Mouse (Mus musculus) kidney, postnatal 0 days (tissue): ENCODE measurements around the gene Gm20388. TPM values are rescaled to one million over a fixed set of nuclear protein-coding genes. Genes with fewer than 3 reads are reported as not detected.

Source experiments
- ATAC-seq: fragments of 200-750 bp; cut with Nextera tagmentation; replicated peaks from 2 replicates; pipeline ENCODE4 v1.8.0; 2017; ENCODE audit warnings: low read depth, moderate number of reproducible peaks, moderate TSS enrichment, moderate library complexity; ENCODE audit not compliant: low FRiP score
- DNase-seq: peaks from one replicate; pipeline ENCODE4 v3.0.0-alpha.2; 2016; ENCODE audit warnings: low spot score
- H3K27ac ChIP-seq: fragments of 300-500 bp; sonication (generic); 2 replicates; pipeline ENCODE4 v1.5.1; 2014; ENCODE audit warnings: mild to moderate bottlenecking
- H3K27me3 ChIP-seq: fragments of 300-500 bp; sonication (generic); 2 replicates; pipeline ENCODE4 v1.6.1; 2014; ENCODE audit warnings: low read length, mixed read lengths; ENCODE audit not compliant: insufficient read depth
- H3K36me3 ChIP-seq: fragments of 300-500 bp; sonication (generic); 2 replicates; pipeline ENCODE4 v1.6.1; 2014; ENCODE audit warnings: low read length, mixed read lengths; ENCODE audit not compliant: insufficient read depth
- H3K4me1 ChIP-seq: fragments of 300-500 bp; sonication (generic); replicated peaks from 2 replicates; pipeline ENCODE4 v1.6.1; 2014; ENCODE audit warnings: antibody characterized with exemption, low read length, mixed read lengths; ENCODE audit not compliant: insufficient read depth
- H3K4me2 ChIP-seq: fragments of 300-500 bp; sonication (generic); 2 replicates; pipeline ENCODE4 v1.6.1; 2014; ENCODE audit warnings: mild to moderate bottlenecking, low read length, moderate library complexity, mixed read lengths
- H3K4me3 ChIP-seq: fragments of 300-500 bp; sonication (generic); replicated peaks from 2 replicates; pipeline ENCODE4 v1.5.1; 2014; ENCODE audit warnings: low read depth, low read length
- H3K9ac ChIP-seq: fragments of 300-500 bp; sonication (generic); 2 replicates; pipeline ENCODE4 v1.6.1; 2014; ENCODE audit warnings: low read depth, low read length
- H3K9me3 ChIP-seq: fragments of 300-500 bp; sonication (generic); replicated peaks from 2 replicates; pipeline ENCODE4 v1.6.1; 2016; ENCODE audit warnings: low read length, inconsistent platforms, mixed read lengths
- CTCF ChIP-seq: IDR thresholded peaks from 2 replicates; pipeline ENCODE4 v1.5.1; 2016; ENCODE audit warnings: antibody characterized with exemption, low read depth, mild to moderate bottlenecking, moderate library complexity
- WGBS: fragments of 180-500 bp; shearing (Covaris S2); extraction: QIAGEN DNeasy Blood & Tissue Kit; methylation state at CpG from one replicate; pipeline ENCODE4 v1.1.7; 2014; 5-methylcytosine and 5-hydroxymethylcytosine counted together
- polyA plus RNA-seq: library from polyadenylated mRNA; unstranded; fragments of >200 nt; fragmentation: Nextera tagmentation; extraction: Ambion mirVana; gene quantifications from 2 replicates; pipeline ENCODE4 v1.2.1, GENCODE M21; 2015

The Gm20388 gene
- polyA plus RNA-seq, 1 experiment from 2014 or later = not detected

DNA sequence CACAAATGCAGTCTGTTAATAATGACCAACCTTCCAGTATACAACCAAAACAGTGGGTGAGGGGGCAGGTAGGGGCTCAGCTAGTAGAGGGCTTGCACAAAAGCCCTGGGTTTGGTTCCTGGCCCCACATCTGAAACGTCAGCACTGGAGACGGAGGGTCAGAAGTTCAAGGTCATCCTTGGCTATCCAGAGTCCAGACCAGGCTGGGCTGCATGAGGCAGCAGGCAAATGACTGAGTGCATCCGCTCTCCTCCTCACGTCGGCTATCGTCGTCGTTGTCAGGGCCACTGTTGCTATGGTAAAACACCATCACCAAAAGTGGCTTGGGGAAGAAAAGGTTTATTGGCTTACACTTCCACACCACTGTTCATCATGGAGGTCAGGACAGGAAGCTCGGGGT lies 2503.7 kb downstream of the Gm20388 start:
- no peak for TF ChIP-seq CTCF
- no peak overlapping the region for H3K4me2 ChIP-seq
- DNase-seq (no peak), ATAC-seq (no peak; the same call in 1 of the 2 replicates)
- no peaks in the 10 kb centered on the region for H3K27me3 ChIP-seq
- no peak overlapping the region for H3K27ac ChIP-seq
- no peaks in the 10 kb centered on the region for H3K4me1 ChIP-seq
- H3K36me3 ChIP-seq = peaks cover 69% of the 10 kb centered on the region
- 75% methylated on average over 9 of the region's 9 CpGs for WGBS
- H3K4me3 ChIP-seq = no peak overlapping the region
- no peaks in the 10 kb centered on the region for H3K9me3 ChIP-seq
- no peak overlapping the region for H3K9ac ChIP-seq

DNA sequence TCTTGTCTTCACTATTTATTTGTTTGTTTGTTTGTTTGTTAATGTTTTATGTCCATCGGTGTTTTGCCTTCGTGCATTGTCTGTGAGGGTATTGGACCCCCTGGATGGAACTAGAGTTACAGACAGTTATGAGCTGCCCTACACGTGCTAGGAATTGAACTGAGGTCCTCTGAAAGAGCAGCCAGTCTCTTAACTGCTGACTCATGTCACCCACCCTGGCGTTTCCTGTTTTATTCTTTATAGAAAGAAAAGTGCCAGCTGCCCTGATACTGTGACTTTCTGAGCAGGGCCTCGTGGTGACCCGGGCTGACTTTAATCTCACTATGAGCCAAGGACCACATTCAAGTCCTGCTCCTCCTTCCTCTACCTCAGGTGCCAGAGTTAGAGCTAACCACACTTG lies 2504.9 kb downstream of the Gm20388 start:
- Histone ChIP-seq H3K27ac (no peak overlapping the region), H3K4me1 (no peaks in the 10 kb centered on the region), H3K36me3 (peaks cover 69% of the 10 kb centered on the region), H3K9me3 (no peaks in the 10 kb centered on the region), H3K4me2 (no peak overlapping the region), H3K27me3 (no peaks in the 10 kb centered on the region), H3K9ac (no peak overlapping the region), H3K4me3 (no peak overlapping the region)
- TF ChIP-seq CTCF = no peak
- DNase-seq = no peak
- 82% methylated on average over 6 of the region's 6 CpGs for WGBS
- ATAC-seq = no peak

DNA sequence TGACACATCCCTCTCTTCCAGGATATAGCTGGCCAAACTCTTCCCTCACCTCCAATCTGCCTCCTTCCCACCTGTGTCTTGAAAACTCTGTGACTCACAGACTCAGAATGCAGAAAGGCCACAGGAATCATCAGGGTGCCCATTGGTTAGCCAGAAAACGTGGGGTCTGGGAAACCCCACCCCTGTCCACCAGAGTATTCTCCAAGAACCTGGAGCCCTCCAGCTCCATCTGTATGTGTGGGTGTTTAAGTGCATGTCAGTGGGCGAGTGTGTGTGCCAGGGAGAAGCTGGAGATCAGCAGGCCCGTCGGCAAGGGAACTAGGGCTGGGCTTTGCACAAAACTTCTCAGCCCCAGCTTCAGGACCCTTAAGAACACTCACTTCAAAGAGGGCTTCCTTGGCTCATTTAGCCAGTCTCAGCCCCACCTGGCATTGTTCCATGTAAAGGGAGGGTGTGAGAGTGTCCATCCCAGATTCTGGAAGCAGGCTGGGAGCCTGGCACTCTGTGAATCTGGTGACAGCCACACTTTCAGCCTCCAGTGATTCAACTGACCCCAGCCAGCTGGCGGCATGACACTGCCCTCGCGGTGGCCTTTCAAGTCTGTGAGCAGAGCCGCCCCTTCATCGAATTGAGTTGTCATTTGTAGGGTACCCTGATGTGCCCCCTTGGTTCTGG lies 2509.4 kb downstream of the Gm20388 start:
- Histone ChIP-seq H3K27me3 (no peaks in the 10 kb centered on the region), H3K9ac (no peak overlapping the region), H3K27ac (no peak overlapping the region), H3K36me3 (peaks cover 33% of the 10 kb centered on the region), H3K9me3 (no peaks in the 10 kb centered on the region), H3K4me3 (no peak overlapping the region), H3K4me2 (no peak overlapping the region), H3K4me1 (peaks cover 6% of the 10 kb centered on the region; the same call in 1 of the 2 replicates)
- 55% methylated on average over 9 of the region's 9 CpGs for WGBS
- ATAC-seq (no peak), DNase-seq (no peak)
- TF ChIP-seq CTCF = no peak

DNA sequence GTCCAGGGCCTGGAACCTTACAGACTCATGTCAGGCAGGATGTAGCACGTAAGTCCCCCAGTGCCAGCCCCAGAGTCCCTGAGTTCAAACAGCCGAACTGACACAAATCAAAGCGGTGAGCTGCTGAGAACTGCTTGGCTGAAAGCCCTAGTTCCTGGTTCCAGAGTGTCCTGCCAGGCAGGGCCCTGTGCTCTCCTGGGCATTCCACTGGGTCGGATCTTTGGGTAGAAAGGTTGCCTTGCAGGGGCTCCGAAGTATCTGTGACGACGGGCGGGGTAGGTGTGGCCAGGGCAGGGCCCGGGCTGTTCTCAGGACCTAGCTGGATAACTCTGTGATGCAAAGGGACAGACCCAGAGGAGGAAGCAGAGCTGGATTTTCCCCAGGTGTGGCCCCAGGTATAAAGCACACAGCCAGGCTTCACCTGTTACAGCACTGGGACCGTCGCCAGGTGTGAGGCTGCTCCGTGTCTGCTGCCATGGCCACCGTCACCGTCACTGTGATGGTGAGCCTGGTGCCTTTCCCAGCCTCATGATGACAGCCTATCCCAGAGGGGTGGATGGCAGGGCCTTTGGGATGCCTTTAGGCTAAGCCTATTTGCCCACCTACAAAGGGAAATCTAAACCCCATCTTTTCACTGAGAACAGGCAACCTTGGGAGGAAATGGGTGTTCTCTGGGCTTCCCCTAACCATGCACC lies 2510.9 kb downstream of the Gm20388 start, which contains the start of gene Il17c:
Gene Il17c (plus strand): TSS at position 645 of the 695 bp plus-strand sequence.
- DNase-seq (no peak), ATAC-seq (no peak)
- no peak within 1 kb of the TSS for H3K9ac ChIP-seq
- H3K9me3 ChIP-seq = no peaks in the 10 kb centered on the region
- WGBS = 75% methylated on average over 14 of the region's 14 CpGs
- H3K36me3 ChIP-seq = peaks cover 18% of the 10 kb centered on the region; the same call in 1 of the 2 replicates
- H3K4me3 ChIP-seq = no peak within 1 kb of the TSS
- peaks cover 6% of the 10 kb centered on the region; the same call in 1 of the 2 replicates for H3K4me1 ChIP-seq
- no peaks in the 10 kb centered on the region for H3K27me3 ChIP-seq
- no peak for TF ChIP-seq CTCF
- H3K4me2 ChIP-seq = no peak within 1 kb of the TSS
- no peak within 1 kb of the TSS for H3K27ac ChIP-seq

DNA sequence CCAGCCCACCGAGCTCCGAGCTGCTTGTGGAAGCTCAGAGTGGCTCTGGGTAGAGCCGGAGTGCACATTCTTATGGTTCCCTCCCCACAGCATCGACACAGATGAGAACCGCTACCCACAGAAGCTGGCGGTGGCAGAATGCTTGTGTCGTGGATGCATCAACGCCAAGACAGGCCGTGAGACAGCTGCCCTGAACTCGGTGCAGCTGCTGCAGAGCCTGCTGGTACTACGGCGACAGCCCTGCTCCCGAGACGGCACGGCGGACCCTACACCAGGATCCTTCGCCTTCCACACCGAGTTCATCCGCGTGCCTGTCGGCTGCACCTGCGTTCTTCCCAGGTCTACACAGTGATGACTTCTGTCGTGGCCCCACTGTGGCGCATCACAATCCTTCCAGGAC lies 2512.6 kb downstream of the Gm20388 start:
- Histone ChIP-seq H3K27me3 (no peaks in the 10 kb centered on the region), H3K36me3 (peaks cover 6% of the 10 kb centered on the region; the same call in 1 of the 2 replicates), H3K4me2 (no peak overlapping the region), H3K9me3 (no peaks in the 10 kb centered on the region), H3K4me1 (peaks cover 6% of the 10 kb centered on the region; the same call in 1 of the 2 replicates), H3K27ac (no peak overlapping the region), H3K4me3 (no peak overlapping the region), H3K9ac (no peak overlapping the region)
- WGBS = 83% methylated on average over 24 of the region's 24 CpGs
- DNase-seq = no peak
- no peak for ATAC-seq
- TF ChIP-seq CTCF = no peak

DNA sequence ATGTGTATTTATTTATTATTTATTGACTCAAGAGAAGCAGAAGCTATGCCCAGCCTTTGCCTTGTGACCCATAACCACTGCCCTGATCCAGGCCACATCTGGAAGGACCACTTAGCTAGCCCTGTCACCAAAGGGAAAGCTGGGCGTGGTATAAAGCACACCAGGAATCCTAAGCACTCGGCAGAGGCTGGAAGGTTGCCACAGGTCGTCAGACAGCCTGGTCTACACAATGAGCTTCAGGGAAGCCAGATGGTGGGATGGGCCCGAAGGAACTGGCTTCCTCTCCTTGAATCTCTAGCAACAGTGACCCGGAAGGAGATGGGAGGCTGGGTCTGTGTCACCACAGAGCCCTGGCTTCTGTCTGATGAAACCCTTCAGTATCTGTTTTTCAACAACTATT lies 2513.0 kb downstream of the Gm20388 start:
- Histone ChIP-seq H3K27me3 (no peaks in the 10 kb centered on the region), H3K4me2 (no peak overlapping the region), H3K4me3 (no peak overlapping the region), H3K9ac (no peak overlapping the region), H3K36me3 (peaks cover 1% of the 10 kb centered on the region; the same call in 1 of the 2 replicates), H3K9me3 (no peaks in the 10 kb centered on the region), H3K4me1 (peaks cover 6% of the 10 kb centered on the region; the same call in 1 of the 2 replicates), H3K27ac (no peak overlapping the region)
- no peak for ATAC-seq
- no peak for TF ChIP-seq CTCF
- 33% methylated on average over 5 of the region's 5 CpGs for WGBS
- DNase-seq = peak; percentile 47
